Mouse (Mus musculus) limb, embryonic 12.5 days (tissue): ENCODE data around the gene Dbp. TPM values are rescaled to one million over a fixed set of nuclear protein-coding genes. Genes with fewer than 3 reads are reported as not detected.

Experiments
- ATAC-seq: fragments of 200-750 bp; cut with Nextera tagmentation; 2 replicates; pipeline ENCODE4 v1.8.0; 2017; ENCODE audit warnings: low read depth, moderate TSS enrichment; ENCODE audit not compliant: insufficient number of reproducible peaks, insufficient read depth, low FRiP score, low TSS enrichment
- H3K27ac ChIP-seq: fragments of 300-500 bp; sonication (generic); 2 replicates; pipeline ENCODE4 v1.5.1; 2016; ENCODE audit warnings: mild to moderate bottlenecking, moderate library complexity
- H3K27me3 ChIP-seq: fragments of 300-500 bp; sonication (generic); 2 replicates; pipeline ENCODE4 v1.6.1; 2016; ENCODE audit warnings: mild to moderate bottlenecking, moderate library complexity
- H3K36me3 ChIP-seq: fragments of 300-500 bp; sonication (generic); 2 replicates; pipeline ENCODE4 v1.6.1; 2016; ENCODE audit warnings: mild to moderate bottlenecking, moderate library complexity
- H3K4me1 ChIP-seq: fragments of 300-500 bp; sonication (generic); replicated peaks from 2 replicates; pipeline ENCODE4 v1.6.1; 2016
- H3K4me2 ChIP-seq: fragments of 300-500 bp; sonication (generic); 2 replicates; pipeline ENCODE4 v1.6.1; 2016; ENCODE audit warnings: mild to moderate bottlenecking, moderate library complexity
- H3K4me3 ChIP-seq: fragments of 300-500 bp; sonication (generic); replicated peaks from 2 replicates; pipeline ENCODE4 v1.5.1; 2016; ENCODE audit warnings: mild to moderate bottlenecking
- H3K9ac ChIP-seq: fragments of 300-500 bp; sonication (generic); replicated peaks from 2 replicates; pipeline ENCODE4 v1.6.1; 2016; ENCODE audit warnings: mild to moderate bottlenecking, moderate library complexity
- H3K9me3 ChIP-seq: fragments of 300-500 bp; sonication (generic); 2 replicates; pipeline ENCODE4 v1.6.1; 2016; ENCODE audit warnings: mild to moderate bottlenecking, moderate library complexity
- WGBS: fragments of 180-500 bp; shearing (Covaris S2); methylation state at CpG from one replicate; pipeline ENCODE4 v1.1.7; 2016; 5-methylcytosine and 5-hydroxymethylcytosine counted together
- polyA plus RNA-seq: library from polyadenylated mRNA; unstranded; fragments of >200 nt; fragmentation: Nextera tagmentation; extraction: Ambion mirVana; gene quantifications from 2 replicates; pipeline ENCODE4 v1.2.1, GENCODE M21; 2016

Dbp gene
- polyA plus RNA-seq, 1 experiment from 2014 or later, result 6.4 TPM

- H3K9ac ChIP-seq, result no peak overlapping the region
- H3K9me3 ChIP-seq, result 0 out of 2 replicates have a peak, but pooled peaks cover 6% of the 10 kb centered on the region
- no peak overlapping the region for H3K4me3 ChIP-seq
- H3K27me3 ChIP-seq, result no peaks in the 10 kb centered on the region
- ATAC-seq, result no peak
- no peaks in the 10 kb centered on the region for H3K36me3 ChIP-seq
- no peak overlapping the region for H3K4me2 ChIP-seq
- no peak overlapping the region for H3K27ac ChIP-seq
- WGBS, result 72% methylated on average over 9 of the region's 9 CpGs
- H3K4me1 ChIP-seq, result peaks cover 9% of the 10 kb centered on the region
Observed at GRCm38 (mm10) chr7:45750162-45750561, 45.3 kb downstream of the Dbp start.

GRCm38 (mm10) chr7:45755703-45756102, 50.8 kb downstream of the Dbp start:
- Histone ChIP-seq H3K4me1 (peaks cover 7% of the 10 kb centered on the region), H3K36me3 (no peaks in the 10 kb centered on the region), H3K9me3 (no peaks in the 10 kb centered on the region), H3K9ac (no peak overlapping the region), H3K27me3 (peaks cover 38% of the 10 kb centered on the region), H3K4me2 (no peak overlapping the region), H3K4me3 (no peak overlapping the region), H3K27ac (no peak overlapping the region)
- WGBS, result 53% methylated on average over 6 of the region's 6 CpGs
- no peak for ATAC-seq

- peaks cover 7% of the 10 kb centered on the region for H3K4me1 ChIP-seq
- H3K27me3 ChIP-seq, result peaks cover 41% of the 10 kb centered on the region
- no peak overlapping the region for H3K27ac ChIP-seq
- peak overlapping the region; percentile 60 for H3K4me2 ChIP-seq
- ATAC-seq, result no peak
- peak overlapping the region; percentile 32 for H3K4me3 ChIP-seq
- 4% methylated on average over 27 of the region's 27 CpGs for WGBS
- H3K9me3 ChIP-seq, result no peaks in the 10 kb centered on the region
- H3K9ac ChIP-seq, result peak overlapping the region; percentile 51
- H3K36me3 ChIP-seq, result no peaks in the 10 kb centered on the region
Observed at GRCm38 (mm10) chr7:45759400-45759799, 54.5 kb downstream of the Dbp start.

Other genes with a start within 250 kb of the Dbp start
- 4,887 and 4,953 TPM in 2 replicates for gene Ftl1, start 245.2 kb upstream of the Dbp start, polyA plus RNA-seq
- gene Bax, start 238.2 kb upstream of the Dbp start, polyA plus RNA-seq, result 224 and 230 TPM in 2 replicates
- gene Tulp2, start 223.2 kb upstream of the Dbp start, polyA plus RNA-seq, result 1.4 TPM in 2 replicates
- not detected in 2 replicates for gene Gm45808, start 218.3 kb upstream of the Dbp start, polyA plus RNA-seq
- gene Dhdh, start 216.3 kb upstream of the Dbp start, polyA plus RNA-seq, result 3.2 and 3.3 TPM in 2 replicates
- 149 and 160 TPM in 2 replicates for gene Nucb1, start 194.7 kb upstream of the Dbp start, polyA plus RNA-seq
- 26.0 and 27.1 TPM in 2 replicates for gene Ppp1r15a, start 178.8 kb upstream of the Dbp start, polyA plus RNA-seq
- 1.4 TPM in 2 replicates for gene Plekha4, start 178.8 kb upstream of the Dbp start, polyA plus RNA-seq
- 0.55 and 1.1 TPM in 2 replicates for gene Hsd17b14, start 150.2 kb upstream of the Dbp start, polyA plus RNA-seq
- 50.4 and 56.5 TPM in 2 replicates for gene Bcat2, start 134.9 kb upstream of the Dbp start, polyA plus RNA-seq
- not detected in 2 replicates for gene Fgf21, start 89.6 kb upstream of the Dbp start, polyA plus RNA-seq
- gene Fut1, start 87.8 kb upstream of the Dbp start, polyA plus RNA-seq, result not detected in 2 replicates
- 0.13 and 0.17 TPM in 2 replicates for gene Izumo1, start 83.3 kb upstream of the Dbp start, polyA plus RNA-seq
- 11.7 and 13.4 TPM in 2 replicates for gene Rasip1, start 77.6 kb upstream of the Dbp start, polyA plus RNA-seq
- gene Mamstr, start 65.1 kb upstream of the Dbp start, polyA plus RNA-seq, result 5.7 and 5.9 TPM in 2 replicates
- 0.15 TPM in 2 replicates for gene Fut2, start 38.7 kb upstream of the Dbp start, polyA plus RNA-seq
- 0.13 and 0.23 TPM in 2 replicates for gene Ntn5, start 21.1 kb upstream of the Dbp start, polyA plus RNA-seq
- 0.40 and 0.74 TPM in 2 replicates for gene Sec1, start 10.7 kb upstream of the Dbp start, polyA plus RNA-seq
- gene Car11, start 5.2 kb upstream of the Dbp start, polyA plus RNA-seq, result 8.8 and 12.6 TPM in 2 replicates
- 990 and 1,038 TPM in 2 replicates for gene Rpl18, start 10.4 kb downstream of the Dbp start, polyA plus RNA-seq
- 32.5 TPM in 2 replicates for gene Sphk2, start 12.9 kb downstream of the Dbp start, polyA plus RNA-seq
- 1.0 and 1.3 TPM in 2 replicates for gene Fam83e, start 16.1 kb downstream of the Dbp start, polyA plus RNA-seq
- not detected in 2 replicates for gene Spaca4, start 20.7 kb downstream of the Dbp start, polyA plus RNA-seq
- 3.4 and 4.9 TPM in 2 replicates for gene Lmtk3, start 78.7 kb downstream of the Dbp start, polyA plus RNA-seq
- 1.6 and 1.9 TPM in 2 replicates for gene Sult2b1, start 79.6 kb downstream of the Dbp start, polyA plus RNA-seq
- gene Cyth2, start 109.5 kb downstream of the Dbp start, polyA plus RNA-seq, result 171 and 175 TPM in 2 replicates
- gene Kcnj14, start 119.7 kb downstream of the Dbp start, polyA plus RNA-seq, result 1.6 and 2.2 TPM in 2 replicates
- 75.4 and 78.0 TPM in 2 replicates for gene Grwd1, start 125.9 kb downstream of the Dbp start, polyA plus RNA-seq
- gene Kdelr1, start 167.7 kb downstream of the Dbp start, polyA plus RNA-seq, result 50.0 and 65.6 TPM in 2 replicates
- 0.35 and 0.37 TPM in 2 replicates for gene Grin2d, start 173.3 kb downstream of the Dbp start, polyA plus RNA-seq
- gene Syngr4, start 191.6 kb downstream of the Dbp start, polyA plus RNA-seq, result 0.41 and 0.65 TPM in 2 replicates
- gene Tmem143, start 191.9 kb downstream of the Dbp start, polyA plus RNA-seq, result 5.0 and 6.0 TPM in 2 replicates
- gene Emp3, start 216.3 kb downstream of the Dbp start, polyA plus RNA-seq, result 58.4 and 59.0 TPM in 2 replicates
- 4.3 and 5.2 TPM in 2 replicates for gene Ccdc114, start 219.0 kb downstream of the Dbp start, polyA plus RNA-seq